Mouse (Mus musculus): ENCODE data around the gene Gabre. TPM values are rescaled to one million over a fixed set of nuclear protein-coding genes. Genes with fewer than 3 reads are reported as not detected.

Gabre gene
- polyA plus RNA-seq (2014; fragmentation: Illumina TruSeq; extraction: RNeasy Lipid Tissue Mini Kit (QIAGEN cat#74804); ENCODE audit: low read depth, low replicate concordance), result 0.65 TPM

DNA sequence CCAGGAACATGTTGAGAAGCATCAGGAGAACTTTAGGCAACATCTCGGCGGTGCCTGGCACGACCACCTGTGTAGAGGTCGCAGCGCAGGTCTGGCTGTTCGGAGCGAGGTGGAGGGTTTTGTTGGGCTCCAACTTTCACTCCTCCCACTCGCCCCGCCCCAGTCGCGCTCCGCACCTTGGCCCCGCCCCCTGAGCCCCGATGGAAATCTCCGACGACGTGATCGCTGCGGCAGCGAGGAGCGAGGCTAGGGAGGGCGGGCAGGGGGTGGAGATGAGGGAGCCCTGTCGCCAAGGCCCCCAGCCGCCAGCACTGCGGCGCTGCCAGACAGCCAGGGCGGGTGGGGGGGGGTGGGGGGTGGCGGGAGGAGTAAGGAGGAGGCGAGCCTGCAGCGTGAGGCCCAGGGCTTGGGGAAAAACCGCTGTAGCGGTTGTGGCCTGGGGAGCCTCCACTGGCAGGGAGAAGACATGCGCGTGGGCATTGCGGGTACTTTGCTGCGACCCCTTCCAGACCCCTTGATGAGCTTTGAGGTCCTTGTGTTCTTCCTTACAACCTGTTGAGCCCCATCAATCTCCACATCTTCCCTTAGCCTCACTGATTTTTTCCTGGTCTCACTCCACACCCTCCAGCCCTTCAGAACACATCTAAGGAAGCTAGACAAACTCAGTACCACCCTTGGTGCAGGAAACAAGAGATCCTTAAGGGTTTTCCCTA is at the start of gene Gabre:
Gabre (minus strand) TSS at position 145 of the 713 bp plus-strand sequence.

DNA sequence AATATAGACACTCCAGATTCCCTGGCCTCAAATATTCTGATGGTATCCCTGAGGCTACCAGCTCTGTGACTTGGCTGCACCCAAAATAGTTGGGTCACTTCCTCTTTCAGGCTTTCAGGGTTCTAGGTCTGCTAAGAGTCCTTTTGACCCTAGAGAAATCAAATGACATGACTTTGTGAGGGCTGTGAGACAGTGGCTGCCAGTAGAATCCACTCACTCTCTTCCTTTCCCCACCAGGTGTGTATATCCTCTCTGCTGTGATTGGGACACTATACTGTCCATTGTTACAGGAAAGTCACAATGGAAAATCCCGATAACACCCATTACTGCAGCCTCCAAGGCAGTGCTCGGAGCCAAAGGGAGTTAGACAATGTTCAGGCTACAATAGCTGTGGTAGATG is 52.9 kb downstream of the Gabre start, which contains the start of gene Magea4:
Magea4 (plus strand) TSS at position 301 of the 400 bp plus-strand sequence.

Other genes with a start within 250 kb of the Gabre start
- gene Magea4, start 52.8 kb downstream of the Gabre start, polyA plus RNA-seq (2014; fragmentation: Illumina TruSeq; extraction: RNeasy Lipid Tissue Mini Kit (QIAGEN cat#74804); ENCODE audit: low read depth, low replicate concordance), result not detected
- gene Magea10, start 112.1 kb upstream of the Gabre start, polyA plus RNA-seq (2014; fragmentation: Illumina TruSeq; extraction: RNeasy Lipid Tissue Mini Kit (QIAGEN cat#74804); ENCODE audit: low read depth, low replicate concordance), result not detected

Measured in kidney, adult 10 weeks (tissue).